Mouse (Mus musculus) macrophage (primary cell): ENCODE results near the gene Tspan1. TPM values are rescaled to one million over a fixed set of nuclear protein-coding genes. Genes with fewer than 3 reads are reported as not detected.

Experiments used
- H3K27ac ChIP-seq: fragments of 350-480 bp; formaldehyde crosslinking; 2 replicates; pipeline ENCODE4 v1.9.0; 2021
- H3K36me3 ChIP-seq: fragments of 350-480 bp; formaldehyde crosslinking; 2 replicates; pipeline ENCODE4 v1.9.0; 2021; ENCODE audit errors: inconsistent target
- H3K4me3 ChIP-seq: fragments of 350-480 bp; formaldehyde crosslinking; 2 replicates; pipeline ENCODE4 v1.9.0; 2021; ENCODE audit errors: inconsistent target
- H3K79me2 ChIP-seq: fragments of 350-480 bp; formaldehyde crosslinking; 2 replicates; pipeline ENCODE4 v1.9.0; 2021; ENCODE audit errors: inconsistent target
- WGBS: methylation state at CpG from one replicate; pipeline ENCODE4 v1.1.7; 2026; ENCODE audit warnings: inconsistent platforms; ENCODE audit not compliant: missing documents; 5-methylcytosine and 5-hydroxymethylcytosine counted together
- polyA plus RNA-seq: library from polyadenylated mRNA; stranded (reverse); fragments of 250-400 nt; gene quantifications from 3 replicates; pipeline ENCODE4 v1.2.4, GENCODE M21; 2018; ENCODE audit warnings: inconsistent platforms

The Tspan1 gene
- polyA plus RNA-seq, 1 experiment from 2014 or later: not detected

DNA sequence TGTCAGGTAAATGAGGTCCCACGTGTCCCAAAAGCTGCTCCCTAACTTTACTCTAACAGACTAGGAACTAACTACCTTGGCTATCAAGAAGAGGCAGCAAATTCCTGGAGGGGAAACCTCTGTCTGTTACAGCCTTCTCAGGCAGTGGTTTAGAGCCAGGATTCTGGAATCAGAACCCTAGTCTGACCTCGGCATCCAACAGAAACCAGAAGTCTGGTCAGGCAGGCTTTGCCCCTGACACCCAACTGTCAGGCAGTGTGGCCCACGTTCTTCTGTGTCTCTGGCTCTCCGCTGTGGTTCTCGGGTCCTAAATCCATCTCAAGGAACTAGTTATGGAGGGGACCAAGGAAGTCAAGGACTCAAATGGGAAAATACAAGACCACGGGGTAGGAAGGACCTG is 16.2 kb downstream of the Tspan1 start, which contains the start of gene Lurap1:
Gene Lurap1, minus strand, starts transcription at position 101 of the 400 bp plus-strand sequence.
- peak within 1 kb of the TSS; percentile 46 for H3K27ac ChIP-seq
- H3K79me2 ChIP-seq: peaks cover 7% of the 10 kb centered on the region; the same call in 1 of the 2 replicates
- peaks cover 39% of the 10 kb centered on the region for H3K36me3 ChIP-seq
- WGBS: 75% methylated on average over 6 of the region's 6 CpGs
- H3K4me3 ChIP-seq: peak within 1 kb of the TSS; percentile 80

- peaks cover 7% of the 10 kb centered on the region; the same call in 1 of the 2 replicates for H3K79me2 ChIP-seq
- H3K36me3 ChIP-seq: peaks cover 37% of the 10 kb centered on the region
- H3K27ac ChIP-seq: peak overlapping the region; percentile 38
- peak overlapping the region; percentile 80 for H3K4me3 ChIP-seq
- 50% methylated on average over 4 of the region's 4 CpGs for WGBS
Measured at GRCm38 (mm10) chr4:116150862-116151221, 16.6 kb downstream of the Tspan1 start.

GRCm38 (mm10) chr4:116150156-116150861 is 17.1 kb downstream of the Tspan1 start:
- WGBS: under 1% methylated on average over 73 of the region's 73 CpGs
- peak overlapping the region; percentile 80 for H3K4me3 ChIP-seq
- peak overlapping the region; percentile 46 for H3K27ac ChIP-seq
- peaks cover 7% of the 10 kb centered on the region; the same call in 1 of the 2 replicates for H3K79me2 ChIP-seq
- H3K36me3 ChIP-seq: peaks cover 32% of the 10 kb centered on the region

- Histone ChIP-seq H3K4me3 (peak overlapping the region; percentile 47), H3K36me3 (peaks cover 26% of the 10 kb centered on the region), H3K79me2 (peaks cover 7% of the 10 kb centered on the region; the same call in 1 of the 2 replicates), H3K27ac (peak overlapping the region; percentile 46)
- WGBS: 40% methylated on average over 6 of the region's 6 CpGs
Measured at GRCm38 (mm10) chr4:116149812-116150155, 17.6 kb downstream of the Tspan1 start.

DNA sequence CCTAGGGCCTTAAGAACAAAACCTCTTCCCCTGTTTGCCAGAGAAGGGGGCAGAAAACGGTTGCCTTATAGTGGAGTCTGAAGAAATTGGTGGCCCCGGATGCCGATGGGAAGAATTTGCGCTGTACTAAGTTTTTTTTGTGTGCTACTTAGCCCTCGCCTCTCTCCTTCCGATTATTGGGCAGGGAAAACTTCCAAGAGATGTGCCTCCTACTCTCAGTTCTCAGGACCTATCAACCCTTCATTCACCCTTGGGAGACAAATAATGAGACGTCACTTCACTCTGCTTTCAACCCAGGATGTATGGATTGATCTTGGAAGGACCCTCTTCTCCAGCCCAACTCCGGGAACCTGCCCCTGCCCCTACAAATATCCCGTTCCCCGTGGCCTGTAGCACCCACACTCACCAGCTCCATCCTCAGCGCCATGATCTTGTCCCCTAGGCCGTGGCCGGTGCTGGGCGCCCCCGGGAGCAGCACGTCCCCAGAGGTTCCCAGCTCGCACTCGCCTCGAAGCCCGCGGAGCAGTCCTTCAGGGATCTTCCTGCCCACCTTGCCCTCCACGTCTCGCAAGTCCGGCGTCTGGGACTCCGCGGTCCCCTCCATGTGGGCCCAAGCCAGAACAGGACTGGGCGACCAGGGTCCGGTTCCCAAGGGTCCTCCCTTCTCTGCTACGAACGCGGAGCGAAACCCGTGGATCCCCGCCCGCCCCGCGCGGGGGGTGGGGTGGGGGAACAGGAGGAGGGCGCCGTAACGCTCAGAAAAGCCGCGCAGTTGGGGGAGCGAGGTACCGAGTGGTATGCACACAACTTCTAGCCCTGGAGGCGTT is 23.3 kb downstream of the Tspan1 start:
- Histone ChIP-seq H3K79me2 (no peaks in the 10 kb centered on the region), H3K4me3 (peak overlapping the region; percentile 11; the same call in 1 of the 2 replicates), H3K27ac (no peak overlapping the region), H3K36me3 (no peaks in the 10 kb centered on the region)
- 5% methylated on average over 47 of the region's 47 CpGs for WGBS

GRCm38 (mm10) chr4:116143317-116143811 is 24.0 kb downstream of the Tspan1 start:
- H3K4me3 ChIP-seq: no peak overlapping the region
- no peak overlapping the region for H3K27ac ChIP-seq
- no peaks in the 10 kb centered on the region for H3K36me3 ChIP-seq
- H3K79me2 ChIP-seq: no peaks in the 10 kb centered on the region
- 26% methylated on average over 7 of the region's 7 CpGs for WGBS

- H3K4me3 ChIP-seq: no peak overlapping the region
- H3K36me3 ChIP-seq: no peaks in the 10 kb centered on the region
- 96% methylated on average over 7 of the region's 7 CpGs for WGBS
- no peak overlapping the region for H3K27ac ChIP-seq
- H3K79me2 ChIP-seq: no peaks in the 10 kb centered on the region
Measured at GRCm38 (mm10) chr4:116142269-116142668, 25.1 kb downstream of the Tspan1 start.

DNA sequence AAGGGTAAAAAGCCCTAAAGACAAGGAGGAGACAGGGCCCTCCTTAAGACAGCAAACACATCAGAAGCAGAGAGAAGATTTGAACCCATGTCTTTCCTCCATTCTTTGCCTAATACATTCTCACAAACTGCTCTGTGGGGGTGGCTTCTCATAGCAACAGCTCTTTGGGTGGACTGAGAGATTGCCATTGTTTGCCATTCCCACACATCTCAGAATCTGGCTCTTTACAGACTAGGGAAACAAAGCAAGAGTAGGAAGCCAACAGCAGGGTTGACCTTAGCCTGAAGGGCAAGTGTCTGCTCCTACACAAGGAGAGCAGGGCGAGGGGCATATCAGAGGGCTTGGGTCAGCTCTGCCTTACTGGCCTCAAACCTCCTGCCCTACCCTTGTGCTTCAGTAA is 25.7 kb downstream of the Tspan1 start:
- no peak overlapping the region for H3K4me3 ChIP-seq
- no peaks in the 10 kb centered on the region for H3K79me2 ChIP-seq
- H3K27ac ChIP-seq: no peak overlapping the region
- no peaks in the 10 kb centered on the region for H3K36me3 ChIP-seq
- WGBS: 100% methylated on average over 1 of the region's 1 CpGs

DNA sequence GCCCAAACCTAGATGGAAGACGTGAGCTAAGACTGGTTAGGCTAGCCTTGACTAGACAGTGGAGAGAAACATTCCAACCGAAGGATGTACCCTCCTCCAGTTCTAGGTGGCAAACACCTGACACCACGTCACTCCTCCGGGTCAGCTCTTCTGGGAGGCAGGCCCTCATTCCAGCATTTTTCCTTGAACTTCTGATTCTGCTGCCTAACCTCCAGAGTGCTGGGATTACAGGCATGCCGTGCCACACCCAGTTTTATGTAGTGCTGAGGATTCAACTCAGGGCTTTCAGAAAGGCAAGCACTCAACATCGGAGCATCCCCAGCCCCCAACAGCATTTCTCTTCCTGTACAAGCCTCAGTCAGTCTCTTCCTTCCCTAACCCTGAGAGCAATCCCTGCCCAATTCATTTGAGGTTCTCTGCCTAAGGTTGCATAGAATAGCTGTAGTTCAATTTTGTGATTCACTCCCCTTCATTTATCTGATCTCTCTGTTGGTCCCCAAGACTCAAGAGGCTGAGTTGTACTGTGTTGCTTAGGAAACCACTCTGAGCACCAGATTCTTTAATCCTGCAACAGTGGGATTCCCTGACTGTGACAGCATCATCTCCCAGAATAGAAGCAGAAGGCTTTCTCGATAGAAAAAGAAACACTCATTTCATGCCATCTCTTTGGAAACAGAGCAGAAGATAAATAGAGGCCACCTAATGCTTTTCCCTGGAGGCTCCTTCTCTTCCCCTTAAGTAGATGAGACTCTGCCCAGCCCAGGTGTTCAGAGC is 26.4 kb downstream of the Tspan1 start:
- WGBS: 83% methylated on average over 7 of the region's 7 CpGs
- Histone ChIP-seq H3K36me3 (no peaks in the 10 kb centered on the region), H3K79me2 (no peaks in the 10 kb centered on the region)

DNA sequence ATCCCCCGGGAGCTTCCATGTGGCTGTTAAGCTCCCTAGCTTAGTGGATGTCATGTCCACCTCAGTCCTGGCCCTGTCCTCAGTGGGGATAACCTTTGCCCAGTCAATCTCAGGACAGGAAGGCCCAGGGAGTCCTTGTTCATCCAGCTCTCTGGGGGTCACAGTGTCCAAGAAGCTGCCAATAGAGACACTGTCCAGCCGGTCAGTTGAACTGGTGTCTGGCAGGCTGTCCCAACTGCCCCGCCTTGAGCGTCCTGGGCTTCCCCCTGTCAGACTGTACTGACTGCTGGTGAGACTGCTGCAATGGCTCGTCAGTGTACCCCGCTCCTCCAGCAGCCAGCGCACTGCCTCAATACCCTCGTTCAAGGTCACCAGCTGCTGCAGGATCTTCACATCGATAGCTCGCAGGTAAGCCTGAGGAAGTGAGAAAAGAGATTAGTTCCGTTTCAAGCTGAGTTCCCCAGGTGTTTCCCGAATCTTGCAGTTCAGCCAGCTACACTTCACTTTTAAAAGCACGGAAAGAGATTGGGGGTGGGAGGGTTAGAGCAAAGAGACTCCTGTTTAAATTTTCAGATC is 29.9 kb downstream of the Tspan1 start:
- H3K36me3 ChIP-seq: no peaks in the 10 kb centered on the region
- H3K79me2 ChIP-seq: no peaks in the 10 kb centered on the region
- WGBS: 88% methylated on average over 13 of the region's 13 CpGs
- H3K4me3 ChIP-seq: no peak overlapping the region
- H3K27ac ChIP-seq: no peak overlapping the region

More for the DNA sequence above, 26.4 kb downstream of the Tspan1 start:
- Histone ChIP-seq H3K4me3 (no peak overlapping the region), H3K27ac (no peak overlapping the region)

GRCm38 (mm10) chr4:116134990-116135389 is 32.4 kb downstream of the Tspan1 start:
- no peaks in the 10 kb centered on the region for H3K36me3 ChIP-seq
- H3K27ac ChIP-seq: no peak overlapping the region
- no peak overlapping the region for H3K4me3 ChIP-seq
- 56% methylated on average over 2 of the region's 2 CpGs for WGBS
- H3K79me2 ChIP-seq: no peaks in the 10 kb centered on the region

GRCm38 (mm10) chr4:116133126-116133525 is 34.3 kb downstream of the Tspan1 start:
- Histone ChIP-seq H3K79me2 (no peaks in the 10 kb centered on the region), H3K27ac (no peak overlapping the region), H3K36me3 (no peaks in the 10 kb centered on the region), H3K4me3 (no peak overlapping the region)
- WGBS: 52% methylated on average over 4 of the region's 4 CpGs

- WGBS: 97% methylated on average over 6 of the region's 6 CpGs
- Histone ChIP-seq H3K4me3 (no peak overlapping the region), H3K27ac (no peak overlapping the region), H3K79me2 (peaks cover 10% of the 10 kb centered on the region; the same call in 1 of the 2 replicates), H3K36me3 (no peaks in the 10 kb centered on the region)
Measured at GRCm38 (mm10) chr4:116127956-116128355, 39.4 kb downstream of the Tspan1 start.

GRCm38 (mm10) chr4:116125803-116126386 is 41.5 kb downstream of the Tspan1 start:
- H3K4me3 ChIP-seq: no peak overlapping the region
- no peaks in the 10 kb centered on the region for H3K36me3 ChIP-seq
- H3K79me2 ChIP-seq: peaks cover 15% of the 10 kb centered on the region
- WGBS: 92% methylated on average over 4 of the region's 4 CpGs
- no peak overlapping the region for H3K27ac ChIP-seq
